Mouse (Mus musculus): ENCODE data around the gene Anxa9. TPM values are rescaled to one million over a fixed set of nuclear protein-coding genes. Genes with fewer than 3 reads are reported as not detected.

Anxa9 gene
- polyA plus RNA-seq, 1 experiment from 2014 or later: 6.7 TPM

DNA sequence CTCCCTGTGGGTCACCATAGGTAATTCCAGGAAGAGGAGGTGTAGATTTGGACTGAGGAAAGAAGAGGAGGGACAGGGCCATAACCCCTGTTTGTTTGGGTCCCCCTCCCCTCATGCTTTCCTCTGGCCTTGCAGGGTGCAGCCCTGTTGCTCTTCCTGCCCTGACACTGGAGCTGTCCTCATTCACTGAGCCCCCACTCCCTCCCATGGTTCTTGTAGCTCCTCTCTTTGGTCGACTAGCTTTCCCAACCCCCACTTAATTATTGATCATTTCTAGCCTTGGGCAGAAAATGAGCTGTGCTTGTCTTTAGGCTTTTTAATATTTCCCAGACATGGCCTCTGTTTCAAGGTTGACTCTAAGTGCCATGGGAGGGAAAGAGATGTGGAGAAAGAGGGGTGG lies 22.9 kb downstream of the Anxa9 start:
- H3K4me2 ChIP-seq: peak overlapping the region; percentile 93
- H3K27ac ChIP-seq (ENCODE audit: low read depth, low read length): peak overlapping the region; percentile 98
- peaks cover 26% of the 10 kb centered on the region for H3K4me1 ChIP-seq (replicated peaks; ENCODE audit: control insufficient read depth, insufficient read depth, low read length)

GRCm38 (mm10) chr3:95283589-95283941 lies 23.4 kb downstream of the Anxa9 start:
- H3K9me3 ChIP-seq (ENCODE audit: control insufficient read depth, low read length): no peaks in the 10 kb centered on the region
- peak overlapping the region; percentile 93 for H3K4me2 ChIP-seq
- WGBS: 3% methylated on average over 7 of the region's 7 CpGs
- H3K27ac ChIP-seq (ENCODE audit: low read depth, low read length): peak overlapping the region; percentile 98
- no peaks in the 10 kb centered on the region for H3K27me3 ChIP-seq (replicated peaks; ENCODE audit: control insufficient read depth, insufficient read depth, low read length)
- H3K36me3 ChIP-seq (ENCODE audit: control insufficient read depth, insufficient read depth, low read length): peaks cover 5% of the 10 kb centered on the region
- H3K4me1 ChIP-seq (replicated peaks; ENCODE audit: control insufficient read depth, insufficient read depth, low read length): peaks cover 26% of the 10 kb centered on the region
- DNase-seq (ENCODE audit: low spot score) (no peak), ATAC-seq (replicated peaks; ENCODE audit: low FRiP score) (no peak)
- peak overlapping the region; percentile 90 for H3K9ac ChIP-seq (ENCODE audit: low read depth, low read length)
- peak overlapping the region; percentile 82 for H3K4me3 ChIP-seq (ENCODE audit: low read depth, low read length)

More for the DNA sequence above, 22.9 kb downstream of the Anxa9 start:
- H3K27me3 ChIP-seq (replicated peaks; ENCODE audit: control insufficient read depth, insufficient read depth, low read length): no peaks in the 10 kb centered on the region
- DNase-seq (ENCODE audit: low spot score) (no peak), ATAC-seq (replicated peaks; ENCODE audit: low FRiP score) (no peak)
- WGBS: 26% methylated on average over 1 of the region's 1 CpGs
- H3K36me3 ChIP-seq (ENCODE audit: control insufficient read depth, insufficient read depth, low read length): peaks cover 7% of the 10 kb centered on the region
- no peaks in the 10 kb centered on the region for H3K9me3 ChIP-seq (ENCODE audit: control insufficient read depth, low read length)
- peak overlapping the region; percentile 82 for H3K4me3 ChIP-seq (ENCODE audit: low read depth, low read length)
- peak overlapping the region; percentile 90 for H3K9ac ChIP-seq (ENCODE audit: low read depth, low read length)

DNA sequence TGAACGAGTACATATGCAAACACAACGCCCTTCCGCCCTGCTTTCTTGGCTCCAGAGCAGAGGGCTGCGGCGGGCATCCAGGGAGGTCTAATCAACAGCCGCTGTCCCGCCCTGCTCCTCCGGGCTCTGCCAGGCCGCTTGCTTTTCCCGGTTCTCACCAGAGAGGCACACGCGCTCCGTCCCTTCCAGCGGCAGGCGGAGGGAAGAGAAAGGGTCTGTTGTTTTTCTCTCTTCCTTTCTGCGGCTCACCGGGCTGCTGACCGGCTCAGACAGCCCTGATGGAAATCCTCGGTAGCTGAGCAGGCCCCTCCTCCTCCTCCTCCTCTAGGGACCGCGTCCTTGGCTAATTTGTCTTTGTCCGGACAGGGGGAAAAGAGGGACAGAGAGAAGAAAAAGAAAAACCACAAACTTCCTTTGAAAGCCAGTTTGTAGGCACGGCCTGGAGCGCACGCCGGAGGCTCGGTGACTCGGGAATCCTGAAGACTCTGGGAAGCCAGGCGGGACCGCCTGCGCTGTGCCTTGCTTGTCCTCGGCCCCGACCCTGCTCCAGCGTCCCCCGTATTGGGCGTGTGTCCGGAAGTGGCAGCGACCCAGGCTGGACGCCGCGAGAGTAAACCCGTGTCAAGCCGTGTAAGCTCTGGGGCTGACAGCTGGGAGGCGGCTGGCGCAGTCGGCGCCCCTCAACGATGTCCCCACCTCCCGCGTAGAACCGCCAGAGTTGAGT lies 23.9 kb downstream of the Anxa9 start:
- no peaks in the 10 kb centered on the region for H3K27me3 ChIP-seq (replicated peaks; ENCODE audit: control insufficient read depth, insufficient read depth, low read length)
- peak overlapping the region; percentile 93 for H3K4me2 ChIP-seq
- H3K9me3 ChIP-seq (ENCODE audit: control insufficient read depth, low read length): no peaks in the 10 kb centered on the region
- under 1% methylated on average over 51 of the region's 51 CpGs for WGBS
- peak overlapping the region; percentile 98 for H3K27ac ChIP-seq (ENCODE audit: low read depth, low read length)
- H3K4me3 ChIP-seq (ENCODE audit: low read depth, low read length): peak overlapping the region; percentile 82
- peaks cover 26% of the 10 kb centered on the region for H3K4me1 ChIP-seq (replicated peaks; ENCODE audit: control insufficient read depth, insufficient read depth, low read length)
- ATAC-seq (replicated peaks; ENCODE audit: low FRiP score) (peak; percentile 62), DNase-seq (ENCODE audit: low spot score) (peak; percentile 83)
- peak overlapping the region; percentile 90 for H3K9ac ChIP-seq (ENCODE audit: low read depth, low read length)
- peaks cover 4% of the 10 kb centered on the region; the same call in 1 of the 2 replicates for H3K36me3 ChIP-seq (ENCODE audit: control insufficient read depth, insufficient read depth, low read length)

DNA sequence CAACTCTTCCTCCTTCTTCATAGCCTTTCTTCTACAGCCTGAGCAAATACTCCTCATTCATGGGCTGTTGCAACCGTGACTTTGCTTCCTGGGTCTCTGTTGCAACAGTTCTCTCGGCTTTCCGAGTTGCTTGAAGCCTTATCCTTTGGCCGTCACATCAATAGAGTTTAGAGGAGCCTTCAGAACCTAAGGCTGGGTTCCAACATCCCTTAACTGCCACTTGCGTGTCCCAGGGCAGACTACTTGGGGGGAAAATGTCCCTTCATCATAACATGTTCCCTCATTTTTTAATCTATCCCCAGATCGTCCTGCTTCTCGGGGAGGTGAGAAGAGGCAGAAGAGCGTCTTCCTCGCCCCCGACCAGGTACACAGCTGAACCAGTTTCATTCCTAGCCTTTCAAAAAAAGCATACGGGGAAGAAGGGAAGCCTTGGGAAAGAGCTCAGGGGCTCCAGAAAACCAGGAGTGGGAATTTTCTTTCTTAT lies 24.6 kb downstream of the Anxa9 start:
- Histone ChIP-seq H3K27ac (ENCODE audit: low read depth, low read length) (peak overlapping the region; percentile 98), H3K36me3 (ENCODE audit: control insufficient read depth, insufficient read depth, low read length) (no peaks in the 10 kb centered on the region), H3K9me3 (ENCODE audit: control insufficient read depth, low read length) (no peaks in the 10 kb centered on the region), H3K9ac (ENCODE audit: low read depth, low read length) (peak overlapping the region; percentile 90), H3K27me3 (replicated peaks; ENCODE audit: control insufficient read depth, insufficient read depth, low read length) (no peaks in the 10 kb centered on the region), H3K4me3 (ENCODE audit: low read depth, low read length) (peak overlapping the region; percentile 82), H3K4me1 (replicated peaks; ENCODE audit: control insufficient read depth, insufficient read depth, low read length) (peaks cover 26% of the 10 kb centered on the region), H3K4me2 (peak overlapping the region; percentile 93)
- WGBS: 2% methylated on average over 11 of the region's 11 CpGs
- ATAC-seq (replicated peaks; ENCODE audit: low FRiP score): no peak; the same call in 1 of the 2 replicates
- DNase-seq (ENCODE audit: low spot score): no peak

- Histone ChIP-seq H3K27me3 (replicated peaks; ENCODE audit: control insufficient read depth, insufficient read depth, low read length) (no peaks in the 10 kb centered on the region), H3K9ac (ENCODE audit: low read depth, low read length) (peak within 1 kb of the TSS; percentile 90), H3K36me3 (ENCODE audit: control insufficient read depth, insufficient read depth, low read length) (no peaks in the 10 kb centered on the region), H3K4me2 (peak within 1 kb of the TSS; percentile 93), H3K27ac (ENCODE audit: low read depth, low read length) (peak within 1 kb of the TSS; percentile 98), H3K4me1 (replicated peaks; ENCODE audit: control insufficient read depth, insufficient read depth, low read length) (peaks cover 35% of the 10 kb centered on the region), H3K4me3 (ENCODE audit: low read depth, low read length) (peak within 1 kb of the TSS; percentile 82), H3K9me3 (ENCODE audit: control insufficient read depth, low read length) (no peaks in the 10 kb centered on the region)
- under 1% methylated on average over 53 of the region's 53 CpGs for WGBS
- peak; percentile 88 for ATAC-seq (replicated peaks; ENCODE audit: low FRiP score)
- DNase-seq (ENCODE audit: low spot score): peak; percentile 98
Measured at GRCm38 (mm10) chr3:95281216-95282126, 25.5 kb downstream of the Anxa9 start, which contains the start of the genes Mindy1 and Prune1. TSS of gene Mindy1 (plus strand) at chr3:95281345. TSS of gene Prune1 (minus strand) at chr3:95282076.

DNA sequence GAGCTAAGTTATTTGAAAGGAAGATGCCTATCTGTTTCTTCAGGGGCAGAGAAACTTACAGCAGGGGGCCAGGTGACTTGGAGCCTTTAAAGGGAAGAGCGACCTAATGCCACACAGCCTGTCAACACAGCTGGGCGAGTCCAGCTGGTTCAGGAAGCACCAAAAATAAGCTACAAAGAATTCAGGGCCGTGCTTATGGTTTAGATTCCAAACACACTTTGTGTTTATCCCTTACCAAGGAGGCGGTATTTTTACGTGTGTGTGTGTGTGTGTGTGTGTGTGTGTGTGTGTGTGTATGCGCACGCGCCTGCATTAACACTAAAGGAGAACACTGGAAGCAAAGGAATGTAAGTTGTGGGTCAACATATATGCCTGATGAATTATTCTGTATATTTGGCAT lies 26.2 kb downstream of the Anxa9 start:
- DNase-seq (ENCODE audit: low spot score): no peak
- Histone ChIP-seq H3K27me3 (replicated peaks; ENCODE audit: control insufficient read depth, insufficient read depth, low read length) (no peaks in the 10 kb centered on the region), H3K4me3 (ENCODE audit: low read depth, low read length) (peak overlapping the region; percentile 82), H3K9me3 (ENCODE audit: control insufficient read depth, low read length) (no peaks in the 10 kb centered on the region), H3K27ac (ENCODE audit: low read depth, low read length) (peak overlapping the region; percentile 85), H3K36me3 (ENCODE audit: control insufficient read depth, insufficient read depth, low read length) (no peaks in the 10 kb centered on the region), H3K9ac (ENCODE audit: low read depth, low read length) (peak overlapping the region; percentile 79), H3K4me1 (replicated peaks; ENCODE audit: control insufficient read depth, insufficient read depth, low read length) (peaks cover 38% of the 10 kb centered on the region), H3K4me2 (peak overlapping the region; percentile 93)
- WGBS: 17% methylated on average over 8 of the region's 8 CpGs
- ATAC-seq (replicated peaks; ENCODE audit: low FRiP score): no peak

DNA sequence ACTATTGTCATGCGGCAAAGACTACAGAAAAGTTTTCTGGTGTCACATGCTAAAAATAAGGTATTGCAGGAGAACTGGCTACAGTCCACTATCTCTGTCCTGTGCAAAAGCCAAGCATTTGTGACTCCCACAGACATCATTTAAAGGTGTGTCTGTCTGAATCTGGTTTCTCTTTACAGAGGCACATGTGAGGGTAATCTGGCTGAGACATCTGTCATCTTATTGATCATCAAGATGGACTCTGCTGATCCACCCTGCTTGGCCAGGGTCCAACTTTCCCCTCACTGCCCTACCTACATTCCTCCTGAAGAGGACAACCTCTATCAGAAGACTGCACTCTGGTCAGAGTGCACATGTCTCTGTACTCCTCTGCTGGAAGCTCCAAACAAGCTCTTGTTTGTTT lies 29.8 kb downstream of the Anxa9 start:
- DNase-seq (ENCODE audit: low spot score) (no peak), ATAC-seq (replicated peaks; ENCODE audit: low FRiP score) (no peak)
- Histone ChIP-seq H3K36me3 (ENCODE audit: control insufficient read depth, insufficient read depth, low read length) (0 out of 2 replicates have a peak, but pooled peaks cover 2% of the 10 kb centered on the region), H3K9me3 (ENCODE audit: control insufficient read depth, low read length) (no peaks in the 10 kb centered on the region), H3K27ac (ENCODE audit: low read depth, low read length) (peak overlapping the region; percentile 38; the same call in 1 of the 2 replicates), H3K9ac (ENCODE audit: low read depth, low read length) (no peak overlapping the region), H3K4me3 (ENCODE audit: low read depth, low read length) (no peak overlapping the region), H3K27me3 (replicated peaks; ENCODE audit: control insufficient read depth, insufficient read depth, low read length) (no peaks in the 10 kb centered on the region), H3K4me2 (no peak overlapping the region), H3K4me1 (replicated peaks; ENCODE audit: control insufficient read depth, insufficient read depth, low read length) (peaks cover 29% of the 10 kb centered on the region)
- 81% methylated on average over 1 of the region's 1 CpGs for WGBS

DNA sequence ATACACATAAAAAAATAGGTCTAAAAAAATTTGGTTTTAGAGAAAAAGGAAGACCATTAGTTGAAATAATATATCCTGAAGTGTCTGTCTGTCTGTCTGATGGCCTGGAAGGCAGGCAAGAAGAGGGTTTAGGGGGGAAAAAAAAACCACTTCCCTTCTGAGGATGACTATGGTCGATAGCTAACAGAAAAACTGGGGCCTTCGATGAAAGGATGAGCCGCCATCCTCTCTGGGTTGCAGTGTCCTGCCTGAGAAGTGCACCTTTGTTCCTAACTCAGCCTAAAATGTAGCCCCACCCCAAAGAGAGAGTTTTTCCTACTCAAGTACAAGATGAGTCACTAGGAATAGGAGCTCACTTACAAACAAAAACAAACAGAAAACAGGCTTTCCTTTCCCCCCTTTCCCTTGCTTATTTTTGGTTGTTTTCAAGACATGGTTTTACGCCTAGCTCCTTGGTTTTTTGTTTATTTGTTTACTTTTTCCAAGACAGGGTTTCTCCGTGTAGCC lies 30.5 kb downstream of the Anxa9 start:
- Histone ChIP-seq H3K27ac (ENCODE audit: low read depth, low read length) (0 out of 2 replicates have a peak overlapping the region, but pooled peaks have one; percentile 38), H3K4me1 (replicated peaks; ENCODE audit: control insufficient read depth, insufficient read depth, low read length) (peaks cover 29% of the 10 kb centered on the region), H3K9me3 (ENCODE audit: control insufficient read depth, low read length) (no peaks in the 10 kb centered on the region), H3K36me3 (ENCODE audit: control insufficient read depth, insufficient read depth, low read length) (0 out of 2 replicates have a peak, but pooled peaks cover 2% of the 10 kb centered on the region), H3K27me3 (replicated peaks; ENCODE audit: control insufficient read depth, insufficient read depth, low read length) (no peaks in the 10 kb centered on the region), H3K9ac (ENCODE audit: low read depth, low read length) (no peak overlapping the region), H3K4me2 (no peak overlapping the region), H3K4me3 (ENCODE audit: low read depth, low read length) (no peak overlapping the region)
- ATAC-seq (replicated peaks; ENCODE audit: low FRiP score) (no peak), DNase-seq (ENCODE audit: low spot score) (no peak)
- WGBS: 36% methylated on average over 5 of the region's 5 CpGs
